Mouse (Mus musculus): Measurements from ENCODE around the gene Olfr347.

Olfr347 gene

GRCm38 (mm10) chr2:36731602-36732001, at the start of gene Olfr347:
Gene Olfr347, plus strand, starts transcription at chr2:36731902.
- DNase-seq (ENCODE audit: low read depth in 2 of 2, low spot score in 2 of 2), result no peak

GRCm38 (mm10) chr2:36685488-36685887, 46.2 kb upstream of the Olfr347 start, which contains the start of gene Olfr346:
Gene Olfr346, plus strand, starts transcription at chr2:36685788.
- no peak for DNase-seq (ENCODE audit: low read depth in 2 of 2, low spot score in 2 of 2)

GRCm38 (mm10) chr2:36736226-36736625, 4.5 kb downstream of the Olfr347 start:
- DNase-seq (ENCODE audit: low read depth in 2 of 2, low spot score in 2 of 2), result no peak

GRCm38 (mm10) chr2:36783976-36784375, 52.3 kb downstream of the Olfr347 start, which contains the start of gene Olfr348:
Gene Olfr348, plus strand, starts transcription at chr2:36784276.
- no peak for DNase-seq (ENCODE audit: low read depth in 2 of 2, low spot score in 2 of 2)
